Mouse (Mus musculus) liver, embryonic 14.5 days (tissue): ENCODE measurements around the gene Pemt.

ENCODE experiments used
- CTCF ChIP-seq: IDR thresholded peaks from 2 replicates; pipeline ENCODE4 v1.5.1; 2016; ENCODE audit warnings: antibody characterized with exemption, low read depth, control low read depth
- EP300 ChIP-seq: IDR thresholded peaks from 2 replicates; pipeline ENCODE4 v1.6.1; 2016; ENCODE audit warnings: antibody characterized with exemption, low read depth

DNA sequence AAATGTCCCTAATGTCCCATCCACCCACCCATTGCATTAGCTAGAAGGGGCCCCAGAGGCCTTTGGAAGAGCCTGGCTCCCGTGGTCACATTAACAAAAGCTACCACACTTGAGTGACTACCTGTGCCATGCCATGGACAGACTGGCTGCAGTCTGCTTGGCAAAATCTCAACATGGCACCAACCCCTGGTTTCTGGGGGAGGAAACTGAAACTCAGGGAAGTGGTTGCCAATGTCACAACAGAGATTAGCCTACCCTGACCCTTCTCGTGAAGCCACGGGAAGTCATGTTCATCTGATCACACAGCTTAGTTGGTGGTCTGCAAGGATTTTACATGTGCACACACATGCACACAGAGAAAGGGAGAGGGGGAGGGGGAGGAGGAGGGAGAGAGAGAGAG, 29.9 kb upstream of the Pemt start:
- TF ChIP-seq CTCF (no peak), EP300 (no peak)
